Mouse (Mus musculus) MEL (cell line): ENCODE data around the gene Nt5c2. TPM values are rescaled to one million over a fixed set of nuclear protein-coding genes. Genes with fewer than 3 reads are reported as not detected.
A peak's percentile ranks its signal among the peaks of the same experiment; 100 is the strongest.
"Not testable (repeated sequence)": the region's sequence is repeated elsewhere in the genome, so short reads cannot be mapped to it uniquely, and the experiment has no call there.

Source experiments
- DNase-seq: peaks from one replicate; pipeline ENCODE4 v3.0.0; 2011; ENCODE audit warnings: low read depth, low spot score
- H3K27ac ChIP-seq: 2 replicates; pipeline ENCODE4 v1.5.1; 2012; ENCODE audit warnings: low read depth, mild to moderate bottlenecking, control low read depth, low read length, moderate library complexity; ENCODE audit not compliant: control insufficient read depth
- H3K27me3 ChIP-seq, 2 experiments: fragments of 150-350 bp in 1 of 2; sonication (generic) in 1 of 2; 2 replicates each; pipeline ENCODE4 v1.6.1; 2012; ENCODE audit warnings: low read length in 2 of 2, mild to moderate bottlenecking in 2 of 2, improper control_type of control experiment in 1 of 2, moderate library complexity in 1 of 2; ENCODE audit not compliant: insufficient read depth in 2 of 2, control insufficient read depth in 1 of 2
- H3K36me3 ChIP-seq, 2 experiments: 2 replicates each; pipeline ENCODE4 v1.6.1; 2012 to 2014; ENCODE audit warnings: low read length in 2 of 2, improper control_type of control experiment in 1 of 2, inconsistent platforms in 1 of 2, mild to moderate bottlenecking in 1 of 2; ENCODE audit not compliant: insufficient read depth in 2 of 2, control insufficient read depth in 1 of 2
- H3K4me1 ChIP-seq, 2 experiments: fragments of 150-350 bp in 1 of 2; sonication (generic) in 1 of 2; 2 replicates each; pipeline ENCODE4 v1.6.1; 2012; ENCODE audit warnings: low read length in 2 of 2, improper control_type of control experiment in 1 of 2, mild to moderate bottlenecking in 1 of 2; ENCODE audit not compliant: insufficient read depth in 2 of 2, control insufficient read depth in 1 of 2
- H3K4me3 ChIP-seq, 2 experiments: fragments of 150-350 bp in 1 of 2; sonication (generic) in 1 of 2; 2 replicates each; pipeline ENCODE4 v1.5.1; 2012; ENCODE audit warnings: low read depth in 2 of 2, low read length in 2 of 2, mild to moderate bottlenecking in 2 of 2, moderate library complexity in 2 of 2, control low read depth in 1 of 2, improper control_type of control experiment in 1 of 2; ENCODE audit not compliant: control insufficient read depth in 1 of 2, insufficient read depth in 1 of 2
- H3K79me2 ChIP-seq: 2 replicates; pipeline ENCODE4 v1.6.1; 2012; ENCODE audit warnings: mild to moderate bottlenecking, low read length, moderate library complexity; ENCODE audit not compliant: control insufficient read depth, poor library complexity, insufficient read depth
- H3K9ac ChIP-seq: 2 replicates; pipeline ENCODE4 v1.6.1; 2012; ENCODE audit warnings: low read depth, mild to moderate bottlenecking, control low read depth, low read length, moderate library complexity; ENCODE audit not compliant: control insufficient read depth, poor library complexity, severe bottlenecking
- H3K9me3 ChIP-seq: fragments of 150-350 bp; sonication (generic); replicated peaks from 2 replicates; pipeline ENCODE4 v1.6.1; 2012; ENCODE audit warnings: mild to moderate bottlenecking, low read length, improper control_type of control experiment, moderate library complexity; ENCODE audit not compliant: insufficient read depth
- CHD1 ChIP-seq: IDR thresholded peaks from 2 replicates; pipeline ENCODE4 v1.6.1; 2012; ENCODE audit warnings: low read depth, mild to moderate bottlenecking, inconsistent platforms, low read length, improper control_type of control experiment
- CTCF ChIP-seq, 3 experiments: IDR thresholded peaks in 2 of 3; conservative IDR thresholded peaks in 1 of 3; 2 replicates each; pipeline ENCODE4 v1.5.1; 2011 to 2012; ENCODE audit warnings: low read length in 3 of 3, low read depth in 2 of 3, mild to moderate bottlenecking in 2 of 3, improper control_type of control experiment in 1 of 3, inconsistent platforms in 1 of 3, mixed read lengths in 1 of 3, moderate library complexity in 1 of 3; ENCODE audit not compliant: control insufficient read depth in 1 of 3, insufficient read depth in 1 of 3, poor library complexity in 1 of 3, severe bottlenecking in 1 of 3
- E2F4 ChIP-seq: IDR thresholded peaks from 2 replicates; pipeline ENCODE4 v1.6.1; 2011; ENCODE audit warnings: low read depth, low read length, improper control_type of control experiment, borderline replicate concordance
- ELF1 ChIP-seq: IDR thresholded peaks from 2 replicates; pipeline ENCODE4 v1.6.1; 2014; ENCODE audit warnings: low read depth, mild to moderate bottlenecking, inconsistent platforms, low read length, improper control_type of control experiment, moderate library complexity
- EP300 ChIP-seq, 2 experiments: IDR thresholded peaks; 2 replicates each; pipeline ENCODE4 v1.6.1; 2011; ENCODE audit warnings: improper control_type of control experiment in 2 of 2, low read length in 2 of 2, low read depth in 1 of 2, mild to moderate bottlenecking in 1 of 2
- ETS1 ChIP-seq: IDR thresholded peaks from 2 replicates; pipeline ENCODE4 v1.6.1; 2012; ENCODE audit warnings: low read depth, mild to moderate bottlenecking, inconsistent platforms, low read length, improper control_type of control experiment, moderate library complexity
- GABPA ChIP-seq: IDR thresholded peaks from 2 replicates; pipeline ENCODE4 v1.6.1; 2012; ENCODE audit warnings: low read depth, mild to moderate bottlenecking, inconsistent platforms, low read length, improper control_type of control experiment, moderate library complexity
- GATA1 ChIP-seq: IDR thresholded peaks from 2 replicates; pipeline ENCODE4 v1.6.1; 2011; ENCODE audit warnings: low read depth, low read length, improper control_type of control experiment
- HCFC1 ChIP-seq: IDR thresholded peaks from 2 replicates; pipeline ENCODE4 v1.6.1; 2012; ENCODE audit warnings: low read depth, mild to moderate bottlenecking, inconsistent platforms, low read length, improper control_type of control experiment, moderate library complexity
- JUND ChIP-seq: IDR thresholded peaks from 2 replicates; pipeline ENCODE4 v1.6.1; 2011; ENCODE audit warnings: low read depth, mild to moderate bottlenecking, improper control_type of control experiment, low read length
- KAT2A ChIP-seq: conservative IDR thresholded peaks from 2 replicates; pipeline ENCODE4 v1.6.1; 2012; ENCODE audit warnings: low read depth, low read length, improper control_type of control experiment, inconsistent platforms
- MAFK ChIP-seq: IDR thresholded peaks from 2 replicates; pipeline ENCODE4 v1.6.1; 2011; ENCODE audit warnings: low read depth, mild to moderate bottlenecking, low read length, improper control_type of control experiment, borderline replicate concordance
- MAX ChIP-seq: IDR thresholded peaks from 2 replicates; pipeline ENCODE4 v1.6.1; 2011; ENCODE audit warnings: low read length, improper control_type of control experiment
- MAZ ChIP-seq: IDR thresholded peaks from 2 replicates; pipeline ENCODE4 v1.6.1; 2012; ENCODE audit warnings: low read depth, mild to moderate bottlenecking, inconsistent platforms, low read length, improper control_type of control experiment
- MEF2A ChIP-seq: IDR thresholded peaks from 2 replicates; pipeline ENCODE4 v1.6.1; 2014; ENCODE audit warnings: low read depth, mild to moderate bottlenecking, inconsistent platforms, low read length, improper control_type of control experiment; ENCODE audit not compliant: poor library complexity, insufficient replicate concordance, severe bottlenecking; ENCODE audit errors: extremely low read depth
- MXI1 ChIP-seq: IDR thresholded peaks from 2 replicates; pipeline ENCODE4 v1.6.1; 2011; ENCODE audit warnings: mild to moderate bottlenecking, low read depth, low read length, improper control_type of control experiment
- POLR2A ChIP-seq, 2 experiments: IDR thresholded peaks; 2 replicates each; pipeline ENCODE4 v1.6.1; 2011 to 2012; ENCODE audit warnings: low read length in 2 of 2, mild to moderate bottlenecking in 2 of 2, control low read depth in 1 of 2, improper control_type of control experiment in 1 of 2, low read depth in 1 of 2, moderate library complexity in 1 of 2; ENCODE audit not compliant: control insufficient read depth in 1 of 2, insufficient read depth in 1 of 2, poor library complexity in 1 of 2
- POLR2AphosphoS2 ChIP-seq: IDR thresholded peaks from 2 replicates; pipeline ENCODE4 v1.6.1; 2011; ENCODE audit warnings: low read length, improper control_type of control experiment
- POLR2AphosphoS5 ChIP-seq: IDR thresholded peaks from 2 replicates; pipeline ENCODE4 v1.6.1; 2012; ENCODE audit warnings: low read depth, borderline replicate concordance, mild to moderate bottlenecking, inconsistent platforms, low read length, moderate library complexity, mixed read lengths
- RAD21 ChIP-seq: IDR thresholded peaks from 2 replicates; pipeline ENCODE4 v1.6.1; 2011; ENCODE audit warnings: mild to moderate bottlenecking, low read depth, low read length, improper control_type of control experiment
- RCOR1 ChIP-seq: IDR thresholded peaks from 2 replicates; pipeline ENCODE4 v1.6.1; 2012; ENCODE audit warnings: low read depth, mild to moderate bottlenecking, inconsistent platforms, low read length, improper control_type of control experiment
- TBP ChIP-seq: IDR thresholded peaks from 2 replicates; pipeline ENCODE4 v1.8.0; 2011; ENCODE audit warnings: low read depth, low read length, improper control_type of control experiment
- TCF12 ChIP-seq: IDR thresholded peaks from 2 replicates; pipeline ENCODE4 v1.6.1; 2014; ENCODE audit warnings: low read depth, mild to moderate bottlenecking, inconsistent platforms, low read length, improper control_type of control experiment, moderate library complexity
- UBTF ChIP-seq: IDR thresholded peaks from 2 replicates; pipeline ENCODE4 v1.6.1; 2012; ENCODE audit warnings: low read depth, mild to moderate bottlenecking, inconsistent platforms, low read length, improper control_type of control experiment, moderate library complexity, borderline replicate concordance; ENCODE audit not compliant: insufficient read depth
- ZC3H11A ChIP-seq: IDR thresholded peaks from 2 replicates; pipeline ENCODE4 v1.6.1; 2012; ENCODE audit warnings: low read depth, mild to moderate bottlenecking, inconsistent platforms, low read length, improper control_type of control experiment
- ZKSCAN1 ChIP-seq: IDR thresholded peaks from 2 replicates; pipeline ENCODE4 v1.6.1; 2012; ENCODE audit warnings: low read depth, mild to moderate bottlenecking, inconsistent platforms, low read length, improper control_type of control experiment, moderate library complexity
- ZMIZ1 ChIP-seq: IDR thresholded peaks from 2 replicates; pipeline ENCODE4 v1.6.1; 2012; ENCODE audit warnings: low read depth, mild to moderate bottlenecking, inconsistent platforms, low read length, improper control_type of control experiment, moderate library complexity
- polyA plus RNA-seq, 2 experiments: library from polyadenylated mRNA; stranded (reverse) in 1 of 2; unstranded in 1 of 2; fragments of >175 nt in 1 of 2; fragments of >200 nt in 1 of 2; gene quantifications; 2 replicates each; pipeline versions ENCODE4 v1.2.1 to v1.2.4; 2012; ENCODE audit warnings: low replicate concordance in 2 of 2, low read depth in 1 of 2; ENCODE audit not compliant: insufficient read length in 2 of 2, insufficient read depth in 1 of 2, missing spikeins in 1 of 2
- total RNA-seq: library from RNA; depleted of rRNA; stranded (reverse); fragments of 300-350 nt; gene quantifications from 2 replicates; pipeline ENCODE4 v1.2.3, GENCODE M21; 2012

Nt5c2 gene
- total and polyA plus RNA-seq, 3 experiments: 64.6 to 455 (median 147) TPM

DNA sequence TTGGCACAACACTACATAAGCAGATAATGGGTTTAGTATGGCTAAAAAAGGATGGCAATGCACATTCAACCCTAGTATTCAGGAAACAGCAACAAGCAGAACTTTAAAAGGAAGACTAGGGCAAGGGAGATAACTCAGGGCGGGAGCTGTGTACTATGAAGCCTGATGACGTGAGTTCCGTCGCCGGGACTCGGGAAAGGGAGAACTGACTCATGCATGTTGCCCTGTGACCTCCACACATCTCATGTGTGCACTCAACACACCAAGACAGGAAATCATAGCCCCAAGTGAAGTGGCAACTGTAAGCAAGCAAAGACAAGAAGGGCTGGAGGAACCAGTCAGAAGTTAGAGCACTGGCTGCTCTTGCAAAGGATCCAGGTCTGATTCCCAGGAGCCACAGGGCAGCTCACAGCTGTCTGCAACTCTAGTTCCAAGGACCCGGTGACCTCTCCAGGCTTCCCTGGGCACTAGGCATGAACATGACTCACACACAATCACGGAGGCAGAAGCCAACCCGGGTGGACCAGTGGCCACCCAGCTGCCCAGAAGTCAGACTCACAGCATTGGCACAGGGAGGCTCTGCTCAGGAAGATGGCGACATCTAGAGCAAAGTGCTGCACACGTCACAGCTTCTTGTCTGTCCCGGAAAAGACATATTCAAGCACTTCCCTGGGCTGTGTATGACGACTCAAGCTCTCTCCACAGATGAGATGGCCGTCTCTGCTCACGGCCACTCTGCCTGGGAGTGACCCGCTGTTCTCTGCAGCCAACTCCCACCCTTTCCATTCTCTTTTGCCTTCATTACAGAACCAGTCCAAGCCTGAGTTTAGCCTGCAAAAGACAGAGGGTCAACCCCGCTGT is 35.8 kb downstream of the Nt5c2 start (continued):
- no peak for TF ChIP-seq MAFK
- no peak for TF ChIP-seq UBTF
- TF ChIP-seq RAD21: no peak
- TF ChIP-seq POLR2AphosphoS5: no peak
- TF ChIP-seq ETS1: peak; percentile 64
- no peak; the same call in 1 of the 2 replicates for TF ChIP-seq MXI1
- 0 out of 2 replicates have a peak, but pooled peaks have one; percentile 35 for TF ChIP-seq RCOR1
- no peak for TF ChIP-seq MEF2A
- TF ChIP-seq GABPA: no peak

DNA sequence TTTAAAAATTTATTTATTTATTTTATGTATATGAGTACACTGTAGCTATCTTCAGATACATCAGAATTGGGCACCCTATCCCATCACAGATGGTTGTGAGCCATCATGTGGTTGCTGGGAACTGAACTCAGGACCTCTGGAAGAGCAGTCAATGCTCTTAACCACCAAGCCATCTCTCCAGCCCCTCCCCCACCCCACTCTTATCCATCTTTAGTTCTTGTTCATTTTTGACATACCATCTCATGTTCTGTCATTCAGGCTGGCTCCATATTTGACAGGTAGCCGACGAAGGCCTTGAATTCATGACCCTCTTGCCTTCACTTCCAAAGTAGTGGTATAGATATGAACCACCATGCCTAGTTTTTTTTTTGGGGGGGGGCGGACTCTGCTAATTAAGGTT is 36.9 kb downstream of the Nt5c2 start:
- not testable (repeated sequence) for H3K4me3 ChIP-seq, H3K79me2 ChIP-seq, H3K9ac ChIP-seq, H3K27ac ChIP-seq, H3K9me3 ChIP-seq, H3K27me3 ChIP-seq, DNase-seq
- TF ChIP-seq TCF12: 0 out of 2 replicates have a peak, but pooled peaks have one; percentile 9
- peak; percentile 95 for TF ChIP-seq TBP
- H3K36me3 ChIP-seq: peaks cover 0 to 16% of the 10 kb centered on the region in 2 experiments; a peak in 2 of 4 replicates
- H3K4me1 ChIP-seq: peaks cover 6 to 18% of the 10 kb centered on the region in 2 experiments

DNA sequence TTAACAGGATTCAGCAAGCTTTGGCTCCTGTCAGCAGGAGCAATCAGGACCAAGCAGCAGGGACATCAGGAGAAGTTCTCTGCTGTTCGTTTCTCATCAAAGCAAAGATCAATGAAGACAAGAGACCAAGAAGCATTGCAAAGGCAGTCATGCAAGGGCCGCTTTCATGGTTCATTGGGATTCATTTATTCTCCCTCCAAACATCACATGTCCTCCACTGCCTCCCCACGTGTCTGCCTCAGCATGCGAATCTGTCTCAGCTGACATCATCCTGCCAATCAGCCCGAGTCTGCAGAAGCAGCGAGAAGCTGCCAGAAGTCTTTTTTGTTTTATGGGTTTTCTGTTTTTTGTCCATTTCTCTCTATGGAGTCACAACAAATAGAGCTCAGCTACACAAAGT is 37.5 kb downstream of the Nt5c2 start:
- no peaks in the 10 kb centered on the region for H3K79me2 ChIP-seq
- TF ChIP-seq ETS1 (no peak), CTCF (IDR thresholded peaks at IDR 0.05 in 2 of 3, conservative IDR thresholded peaks at IDR 0.05 in 1 of 3; ENCODE audit: control insufficient read depth in 1 of 3, insufficient read depth in 1 of 3, low read depth in 2 of 3, low read length in 3 of 3, poor library complexity in 1 of 3, severe bottlenecking in 1 of 3) (no peak), POLR2AphosphoS2 (no peak), GATA1 (no peak), EP300 (IDR thresholded peaks at IDR 0.05; ENCODE audit: low read depth in 1 of 2, low read length in 2 of 2) (no peak), MAX (no peak), E2F4 (no peak), CHD1 (no peak), ZMIZ1 (no peak), JUND (no peak), HCFC1 (no peak), MAZ (no peak), MXI1 (no peak), ZKSCAN1 (no peak), KAT2A (no peak), ELF1 (no peak), POLR2A (IDR thresholded peaks at IDR 0.05; ENCODE audit: control insufficient read depth in 1 of 2, insufficient read depth in 1 of 2, low read depth in 1 of 2, low read length in 2 of 2, poor library complexity in 1 of 2) (no peak), ZC3H11A (no peak), MEF2A (no peak), RAD21 (no peak)
- no peak for DNase-seq
- no peaks in the 10 kb centered on the region for H3K9me3 ChIP-seq
- no peaks in the 10 kb centered on the region for H3K27me3 ChIP-seq
- no peak overlapping the region for H3K9ac ChIP-seq
- H3K27ac ChIP-seq: no peak overlapping the region
- no peak overlapping the region for H3K4me3 ChIP-seq
- H3K36me3 ChIP-seq: peaks cover 0 to 11% of the 10 kb centered on the region in 2 experiments; a peak in 2 of 4 replicates
- H3K4me1 ChIP-seq: peaks cover 7 to 22% of the 10 kb centered on the region in 2 experiments
